Mouse (Mus musculus) limb, embryonic 11.5 days (tissue): ENCODE results near the gene Atp6v1fnb. TPM values are rescaled to one million over a fixed set of nuclear protein-coding genes. Genes with fewer than 3 reads are reported as not detected.

Source experiments
- ATAC-seq: fragments of 200-750 bp; cut with Nextera tagmentation; 2 replicates; pipeline ENCODE4 v1.8.0; 2017; ENCODE audit warnings: low read depth; ENCODE audit not compliant: insufficient number of reproducible peaks, low FRiP score, low TSS enrichment
- DNase-seq: peaks from one replicate; pipeline ENCODE4 v3.0.0-alpha.2; 2015; ENCODE audit warnings: low spot score
- H3K27ac ChIP-seq: fragments of 300-500 bp; sonication (generic); replicated peaks from 2 replicates; pipeline ENCODE4 v1.5.1; 2014; ENCODE audit warnings: low read depth, mild to moderate bottlenecking, low read length
- H3K27me3 ChIP-seq: fragments of 300-500 bp; sonication (generic); 2 replicates; pipeline ENCODE4 v1.6.1; 2014; ENCODE audit warnings: mild to moderate bottlenecking, low read length, mixed read lengths; ENCODE audit not compliant: control insufficient read depth, insufficient read depth
- H3K36me3 ChIP-seq: fragments of 300-500 bp; sonication (generic); 2 replicates; pipeline ENCODE4 v1.6.1; 2014; ENCODE audit warnings: mild to moderate bottlenecking, low read length, moderate library complexity, mixed read lengths; ENCODE audit not compliant: control insufficient read depth, insufficient read depth
- H3K4me1 ChIP-seq: fragments of 300-500 bp; sonication (generic); 2 replicates; pipeline ENCODE4 v1.6.1; 2014; ENCODE audit warnings: low read length, mixed read lengths; ENCODE audit not compliant: control insufficient read depth, insufficient read depth
- H3K4me2 ChIP-seq: fragments of 300-500 bp; sonication (generic); 2 replicates; pipeline ENCODE4 v1.6.1; 2014; ENCODE audit warnings: low read depth, mild to moderate bottlenecking, moderate library complexity; ENCODE audit not compliant: severe bottlenecking
- H3K4me3 ChIP-seq: fragments of 300-500 bp; sonication (generic); 2 replicates; pipeline ENCODE4 v1.5.1; 2014; ENCODE audit warnings: low read depth, low read length
- H3K9ac ChIP-seq: fragments of 300-500 bp; sonication (generic); 2 replicates; pipeline ENCODE4 v1.6.1; 2014; ENCODE audit warnings: mild to moderate bottlenecking, low read length
- H3K9me3 ChIP-seq: fragments of 300-500 bp; sonication (generic); 2 replicates; pipeline ENCODE4 v1.6.1; 2016; ENCODE audit warnings: low read length; ENCODE audit not compliant: control insufficient read depth
- WGBS: fragments of 180-500 bp; shearing (Covaris S2); extraction: QIAGEN DNeasy Blood & Tissue Kit; methylation state at CpG from one replicate; pipeline ENCODE4 v1.1.7; 2014; 5-methylcytosine and 5-hydroxymethylcytosine counted together
- polyA plus RNA-seq: library from polyadenylated mRNA; unstranded; fragments of >200 nt; fragmentation: Nextera tagmentation; extraction: Ambion mirVana; gene quantifications from 2 replicates; pipeline ENCODE4 v1.2.1, GENCODE M21; 2014

The Atp6v1fnb gene
- polyA plus RNA-seq = not detected in 2 replicates

DNA sequence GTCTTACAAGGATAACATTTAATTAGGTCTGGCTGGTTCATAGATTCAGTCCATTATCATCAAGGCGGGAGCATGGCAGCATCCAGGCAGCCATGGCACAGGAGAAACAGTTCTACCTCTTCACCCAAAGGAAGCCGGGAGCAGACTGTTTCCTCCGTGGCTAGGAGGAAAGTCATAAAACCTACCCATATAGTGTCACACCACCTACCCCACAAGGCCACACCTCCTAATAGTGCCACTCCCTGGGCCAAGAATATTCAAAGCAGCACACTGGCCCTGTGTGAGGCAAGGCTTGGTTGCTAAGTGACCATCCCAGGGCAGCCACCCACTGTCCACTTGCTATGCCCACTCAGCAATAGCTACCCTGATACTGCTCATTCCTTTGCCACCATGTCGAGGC, at the start of gene Atp6v1fnb:
Atp6v1fnb (plus strand) TSS at position 301 of the 400 bp plus-strand sequence.
- Histone ChIP-seq H3K9me3 (no peaks in the 10 kb centered on the region), H3K9ac (no peak within 1 kb of the TSS), H3K27ac (no peak within 1 kb of the TSS), H3K4me1 (peaks cover 10% of the 10 kb centered on the region; the same call in 1 of the 2 replicates), H3K4me2 (no peak within 1 kb of the TSS), H3K27me3 (no peaks in the 10 kb centered on the region), H3K4me3 (no peak within 1 kb of the TSS), H3K36me3 (peaks cover 14% of the 10 kb centered on the region; the same call in 1 of the 2 replicates)
- ATAC-seq = no peak
- WGBS = 89% methylated on average over 4 of the region's 4 CpGs
- DNase-seq = no peak

DNA sequence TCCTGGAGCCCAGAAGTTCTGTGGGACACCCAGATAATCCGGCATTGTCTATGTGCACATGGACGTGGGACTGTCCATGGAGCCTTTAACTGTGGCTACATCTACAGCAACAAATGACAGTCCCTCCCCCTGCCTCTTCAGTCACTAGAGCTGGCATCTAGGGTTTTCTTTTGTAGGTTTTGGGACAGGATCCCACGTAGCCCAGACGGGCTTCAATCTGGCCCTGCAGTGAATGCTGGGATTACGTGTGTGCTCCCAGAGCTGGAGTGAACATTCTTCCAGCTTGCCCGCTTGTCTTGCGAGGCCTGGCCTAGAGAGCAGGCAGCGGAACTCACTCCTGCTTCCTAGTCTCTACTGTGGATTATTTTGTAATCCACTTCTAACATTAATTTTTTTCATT, 46.1 kb upstream of the Atp6v1fnb start:
- Histone ChIP-seq H3K36me3 (no peaks in the 10 kb centered on the region), H3K27me3 (no peaks in the 10 kb centered on the region), H3K4me1 (0 out of 2 replicates have a peak, but pooled peaks cover 2% of the 10 kb centered on the region), H3K9me3 (no peaks in the 10 kb centered on the region), H3K4me3 (no peak overlapping the region), H3K27ac (no peak overlapping the region), H3K9ac (no peak overlapping the region), H3K4me2 (no peak overlapping the region)
- DNase-seq = no peak
- WGBS = 89% methylated on average over 8 of the region's 8 CpGs
- no peak for ATAC-seq

DNA sequence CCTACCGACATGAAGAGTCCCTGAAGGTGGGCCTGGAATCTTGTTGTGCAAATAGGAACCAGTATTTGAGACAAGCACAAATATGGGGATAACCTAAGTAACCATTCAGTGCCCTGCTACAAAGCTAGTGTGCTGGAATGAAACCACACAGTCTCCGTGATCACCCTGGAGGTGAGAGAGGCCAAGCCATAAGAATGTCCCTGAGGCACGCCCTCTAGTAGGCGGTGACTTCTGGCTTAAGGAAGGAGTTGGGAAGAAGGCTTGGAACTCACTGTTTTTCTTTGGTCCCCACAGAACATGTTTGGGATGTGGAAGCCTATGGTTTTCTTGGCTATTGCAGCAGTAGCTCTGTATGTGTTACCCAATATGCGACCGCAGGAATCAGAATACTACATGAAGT, 44.9 kb upstream of the Atp6v1fnb start:
- ATAC-seq (no peak), DNase-seq (no peak)
- Histone ChIP-seq H3K4me3 (no peak overlapping the region), H3K9me3 (no peaks in the 10 kb centered on the region), H3K27me3 (no peaks in the 10 kb centered on the region), H3K36me3 (no peaks in the 10 kb centered on the region), H3K4me1 (0 out of 2 replicates have a peak, but pooled peaks cover 2% of the 10 kb centered on the region), H3K27ac (no peak overlapping the region), H3K4me2 (no peak overlapping the region), H3K9ac (no peak overlapping the region)
- 74% methylated on average over 6 of the region's 6 CpGs for WGBS

DNA sequence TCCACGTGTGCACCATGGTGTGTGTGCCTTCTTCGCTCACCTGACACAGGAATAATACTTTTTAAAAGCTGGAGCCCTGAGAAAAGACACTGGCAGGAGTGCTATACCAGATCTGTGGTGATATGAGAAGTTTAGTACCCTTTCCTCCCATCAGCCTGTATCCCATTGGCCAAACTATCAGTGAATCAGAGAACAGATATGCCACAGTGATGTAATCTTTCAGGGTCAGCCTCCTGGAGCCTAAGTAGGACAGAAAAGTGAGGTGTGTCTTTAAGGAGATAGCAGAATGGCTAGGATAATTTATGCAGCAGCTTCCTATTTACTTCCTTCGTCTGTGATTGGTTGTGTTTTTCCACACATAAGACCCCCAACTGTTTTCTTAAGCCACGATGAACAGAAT, 43.1 kb upstream of the Atp6v1fnb start:
- ATAC-seq = no peak
- WGBS = 65% methylated on average over 4 of the region's 4 CpGs
- no peak for DNase-seq

DNA sequence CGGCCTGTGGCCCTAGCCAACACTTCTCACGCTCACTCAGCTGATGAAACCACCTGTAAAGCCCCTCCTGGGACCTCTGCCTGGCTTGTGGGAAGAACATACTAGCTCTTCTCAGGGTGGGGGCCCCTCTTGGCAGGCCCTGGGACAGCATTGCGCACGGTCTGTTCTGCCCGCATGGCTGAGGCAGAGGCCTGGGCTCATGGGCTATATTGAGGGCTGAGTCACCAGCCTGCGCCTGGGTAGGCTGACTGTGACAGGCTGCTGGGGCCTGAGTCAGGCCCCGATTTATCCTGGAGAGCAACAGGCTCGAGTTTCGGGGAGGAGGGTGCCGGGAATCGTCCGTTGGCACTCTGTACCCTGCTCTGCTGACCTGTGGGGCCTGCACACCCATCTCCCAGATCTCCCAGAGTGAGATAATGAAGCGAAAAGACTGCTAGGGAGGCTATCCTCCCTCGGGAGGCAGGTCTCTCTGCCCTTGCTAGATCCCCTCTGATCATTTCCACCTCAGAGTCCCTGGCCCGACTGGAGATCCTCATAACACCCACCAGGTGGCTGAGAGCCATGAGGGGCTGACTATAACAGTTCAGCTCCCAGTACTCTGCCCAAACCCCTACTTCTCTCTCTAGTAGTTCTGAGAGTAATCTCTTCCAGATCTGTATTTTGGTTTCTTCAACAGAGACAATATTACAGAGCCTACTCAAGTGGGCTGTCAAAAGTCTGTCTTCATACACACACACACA, 40.4 kb upstream of the Atp6v1fnb start:
- Histone ChIP-seq H3K4me1 (peaks cover 25% of the 10 kb centered on the region), H3K27ac (no peak overlapping the region), H3K9me3 (no peaks in the 10 kb centered on the region), H3K9ac (0 out of 2 replicates have a peak overlapping the region, but pooled peaks have one; percentile 7), H3K36me3 (no peaks in the 10 kb centered on the region), H3K4me3 (no peak overlapping the region), H3K4me2 (no peak overlapping the region), H3K27me3 (peaks cover 9% of the 10 kb centered on the region)
- DNase-seq = no peak
- 39% methylated on average over 15 of the region's 15 CpGs for WGBS
- no peak for ATAC-seq

More for the DNA sequence above, 43.1 kb upstream of the Atp6v1fnb start:
- Histone ChIP-seq H3K9ac (no peak overlapping the region), H3K4me3 (no peak overlapping the region), H3K4me2 (no peak overlapping the region), H3K9me3 (no peaks in the 10 kb centered on the region), H3K4me1 (peaks cover 5% of the 10 kb centered on the region; the same call in 1 of the 2 replicates), H3K27ac (no peak overlapping the region), H3K36me3 (no peaks in the 10 kb centered on the region), H3K27me3 (0 out of 2 replicates have a peak, but pooled peaks cover 3% of the 10 kb centered on the region)

DNA sequence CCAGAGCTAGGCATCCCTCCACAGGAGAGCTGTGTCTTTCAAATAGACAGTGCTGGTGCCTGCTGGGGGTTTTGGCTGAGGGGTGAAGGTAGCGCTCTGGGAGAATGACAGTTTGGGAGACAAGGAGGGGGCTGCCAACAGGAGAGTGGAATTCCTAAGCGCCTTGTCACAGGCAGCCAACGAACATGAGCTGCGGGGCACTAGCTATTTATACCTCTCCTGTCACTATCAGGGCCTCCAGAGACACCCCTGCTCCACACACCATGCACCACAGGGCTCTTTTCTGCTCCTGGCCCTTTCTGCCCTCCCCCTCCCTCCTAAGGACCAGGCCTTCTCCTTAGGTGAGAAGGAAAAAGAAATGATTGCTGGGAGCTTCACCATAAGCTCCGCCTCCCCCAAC, 39.8 kb upstream of the Atp6v1fnb start:
- no peak overlapping the region for H3K4me3 ChIP-seq
- no peak overlapping the region for H3K27ac ChIP-seq
- no peaks in the 10 kb centered on the region for H3K36me3 ChIP-seq
- peaks cover 30% of the 10 kb centered on the region for H3K4me1 ChIP-seq
- no peak for DNase-seq
- H3K9me3 ChIP-seq = no peaks in the 10 kb centered on the region
- 14% methylated on average over 5 of the region's 5 CpGs for WGBS
- peaks cover 9% of the 10 kb centered on the region for H3K27me3 ChIP-seq
- H3K9ac ChIP-seq = 0 out of 2 replicates have a peak overlapping the region, but pooled peaks have one; percentile 7
- H3K4me2 ChIP-seq = no peak overlapping the region
- no peak for ATAC-seq

DNA sequence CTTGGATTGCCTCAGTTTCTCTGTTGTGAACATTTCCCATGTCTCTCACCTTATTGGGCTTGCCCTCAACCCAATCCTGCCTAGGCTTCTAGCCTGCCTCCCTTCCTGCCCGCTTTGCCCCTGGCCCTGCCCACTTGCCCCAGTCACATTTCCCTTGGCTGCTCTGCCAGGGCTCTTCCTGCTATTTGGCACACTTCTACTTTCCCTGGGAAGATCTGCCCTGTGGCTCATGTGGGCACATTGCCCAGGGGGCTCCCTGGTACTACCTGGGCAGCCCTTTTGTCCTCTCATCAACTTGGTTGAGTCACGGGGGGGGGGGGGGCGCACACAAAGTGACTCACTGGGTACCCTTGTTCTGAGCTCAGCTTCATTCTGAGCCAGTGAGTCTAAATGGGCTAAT, 39.1 kb upstream of the Atp6v1fnb start:
- Histone ChIP-seq H3K9ac (no peak overlapping the region), H3K27ac (no peak overlapping the region), H3K27me3 (peaks cover 9% of the 10 kb centered on the region), H3K36me3 (no peaks in the 10 kb centered on the region), H3K4me3 (no peak overlapping the region), H3K4me2 (no peak overlapping the region), H3K4me1 (peaks cover 34% of the 10 kb centered on the region), H3K9me3 (no peaks in the 10 kb centered on the region)
- DNase-seq = no peak
- ATAC-seq = no peak
- 41% methylated on average over 3 of the region's 3 CpGs for WGBS

DNA sequence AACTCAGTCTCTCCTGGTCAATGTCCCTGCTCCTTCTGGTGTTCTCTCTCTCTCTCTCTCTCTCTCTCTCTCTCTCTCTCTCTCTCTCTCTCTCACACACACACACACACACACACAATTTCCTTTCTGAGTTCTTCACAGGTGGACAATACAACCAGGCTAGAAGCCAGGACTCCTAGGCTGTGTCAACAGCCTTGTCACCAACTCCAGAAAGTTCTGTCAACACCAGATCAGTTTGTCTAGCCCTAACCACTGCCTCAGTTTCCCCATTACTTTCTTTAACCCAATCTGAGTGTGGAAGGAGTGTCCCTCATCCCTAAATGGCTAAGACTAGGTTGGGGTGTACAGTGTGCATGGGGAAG, 38.6 kb upstream of the Atp6v1fnb start:
- no peak for DNase-seq

More for the DNA sequence above, 38.6 kb upstream of the Atp6v1fnb start:
- Histone ChIP-seq H3K27me3 (peaks cover 9% of the 10 kb centered on the region), H3K27ac (no peak overlapping the region), H3K9ac (peak overlapping the region; percentile 66; the same call in 1 of the 2 replicates), H3K4me3 (peak overlapping the region; percentile 45), H3K36me3 (no peaks in the 10 kb centered on the region), H3K4me1 (peaks cover 34% of the 10 kb centered on the region), H3K9me3 (no peaks in the 10 kb centered on the region), H3K4me2 (peak overlapping the region; percentile 89)
- no peak for ATAC-seq
